Mouse (Mus musculus) E14TG2a.4 (cell line): Measurements from ENCODE around the gene Ndufaf8.

Experiments used
- CTCF ChIP-seq: conservative IDR thresholded peaks from 2 replicates; pipeline ENCODE4 v1.5.1; 2014; ENCODE audit warnings: low read length
- POU5F1 ChIP-seq: IDR thresholded peaks from 2 replicates; pipeline ENCODE4 v1.6.1; 2014; ENCODE audit warnings: low read length, borderline replicate concordance

GRCm38 (mm10) chr11:120067834-120068233, 30.9 kb upstream of the Ndufaf8 start:
- TF ChIP-seq CTCF, result peak; percentile 11; the same call in 1 of the 2 replicates
- no peak for TF ChIP-seq POU5F1
